Mouse (Mus musculus) kidney, embryonic 15.5 days (tissue): ENCODE measurements at regions not wholly inside any gene's neighbourhood (a gene's known extent, or its start where the extent isn't known, plus 50 kb on each side); places are given as distances from the start of the nearest gene placed in this dataset.
"Not testable (repeated sequence)": the region's sequence is repeated elsewhere in the genome, so short reads cannot be mapped to it uniquely, and the experiment has no call there.

Experiments
- ATAC-seq: fragments of 200-750 bp; cut with Nextera tagmentation; replicated peaks from 2 replicates; pipeline ENCODE4 v1.8.0; 2017; ENCODE audit warnings: moderate TSS enrichment; ENCODE audit not compliant: low FRiP score
- H3K27ac ChIP-seq: fragments of 300-500 bp; sonication (generic); 2 replicates; pipeline ENCODE4 v1.5.1; 2015; ENCODE audit warnings: mild to moderate bottlenecking, inconsistent platforms
- H3K27me3 ChIP-seq: fragments of 300-500 bp; sonication (generic); 2 replicates; pipeline ENCODE4 v1.6.1; 2015; ENCODE audit warnings: inconsistent platforms
- H3K36me3 ChIP-seq: fragments of 300-500 bp; sonication (generic); 2 replicates; pipeline ENCODE4 v1.6.1; 2015; ENCODE audit warnings: inconsistent platforms
- H3K4me1 ChIP-seq: fragments of 300-500 bp; sonication (generic); 2 replicates; pipeline ENCODE4 v1.6.1; 2015; ENCODE audit warnings: inconsistent platforms
- H3K4me2 ChIP-seq: fragments of 300-500 bp; sonication (generic); 2 replicates; pipeline ENCODE4 v1.6.1; 2015; ENCODE audit warnings: moderate library complexity, mild to moderate bottlenecking, inconsistent platforms
- H3K4me3 ChIP-seq: fragments of 300-500 bp; sonication (generic); replicated peaks from 2 replicates; pipeline ENCODE4 v1.5.1; 2015; ENCODE audit warnings: mild to moderate bottlenecking, inconsistent platforms
- H3K9ac ChIP-seq: fragments of 300-500 bp; sonication (generic); 2 replicates; pipeline ENCODE4 v1.6.1; 2015; ENCODE audit warnings: mild to moderate bottlenecking, inconsistent platforms
- H3K9me3 ChIP-seq: fragments of 300-500 bp; sonication (generic); replicated peaks from 2 replicates; pipeline ENCODE4 v1.6.1; 2016; ENCODE audit warnings: inconsistent platforms
- WGBS: fragments of 180-500 bp; shearing (Covaris S2); methylation state at CpG from one replicate; pipeline ENCODE4 v1.1.7; 2015; ENCODE audit warnings: mixed read lengths; 5-methylcytosine and 5-hydroxymethylcytosine counted together

GRCm38 (mm10) chr10:7390239-7391091 lies 83.0 kb downstream of the Ulbp1 start:
- Histone ChIP-seq H3K4me2 (peak overlapping the region; percentile 100), H3K4me1 (peaks cover 20% of the 10 kb centered on the region), H3K9me3 (no peaks in the 10 kb centered on the region), H3K27ac (no peak overlapping the region), H3K4me3 (peak overlapping the region; percentile 67), H3K9ac (peak overlapping the region; percentile 35), H3K27me3 (peaks cover 40% of the 10 kb centered on the region), H3K36me3 (no peaks in the 10 kb centered on the region)
- ATAC-seq = peak; percentile 65
- 8% methylated on average over 49 of the region's 49 CpGs for WGBS

GRCm38 (mm10) chr10:7358791-7359190 lies 114.6 kb downstream of the Ulbp1 start:
- not testable (repeated sequence) for H3K27me3 ChIP-seq, H3K36me3 ChIP-seq, H3K4me1 ChIP-seq, H3K4me3 ChIP-seq, H3K9me3 ChIP-seq, H3K27ac ChIP-seq, H3K9ac ChIP-seq, H3K4me2 ChIP-seq, ATAC-seq
- WGBS = 54% methylated on average over 3 of the region's 3 CpGs

GRCm38 (mm10) chr10:7344290-7344689 lies 129.1 kb downstream of the Ulbp1 start:
- H3K27me3 ChIP-seq, H3K4me1 ChIP-seq, H3K36me3 ChIP-seq, H3K9ac ChIP-seq, H3K4me2 ChIP-seq, ATAC-seq, H3K4me3 ChIP-seq, H3K9me3 ChIP-seq, H3K27ac ChIP-seq: not testable (repeated sequence)
- 90% methylated on average over 13 of the region's 13 CpGs for WGBS

- H3K27ac ChIP-seq, H3K36me3 ChIP-seq, H3K27me3 ChIP-seq, ATAC-seq, H3K9me3 ChIP-seq, H3K4me2 ChIP-seq, H3K4me1 ChIP-seq, H3K4me3 ChIP-seq, H3K9ac ChIP-seq: not testable (repeated sequence)
- 91% methylated on average over 8 of the region's 8 CpGs for WGBS
Observed at GRCm38 (mm10) chr10:7343736-7344135, 129.7 kb downstream of the Ulbp1 start.

DNA sequence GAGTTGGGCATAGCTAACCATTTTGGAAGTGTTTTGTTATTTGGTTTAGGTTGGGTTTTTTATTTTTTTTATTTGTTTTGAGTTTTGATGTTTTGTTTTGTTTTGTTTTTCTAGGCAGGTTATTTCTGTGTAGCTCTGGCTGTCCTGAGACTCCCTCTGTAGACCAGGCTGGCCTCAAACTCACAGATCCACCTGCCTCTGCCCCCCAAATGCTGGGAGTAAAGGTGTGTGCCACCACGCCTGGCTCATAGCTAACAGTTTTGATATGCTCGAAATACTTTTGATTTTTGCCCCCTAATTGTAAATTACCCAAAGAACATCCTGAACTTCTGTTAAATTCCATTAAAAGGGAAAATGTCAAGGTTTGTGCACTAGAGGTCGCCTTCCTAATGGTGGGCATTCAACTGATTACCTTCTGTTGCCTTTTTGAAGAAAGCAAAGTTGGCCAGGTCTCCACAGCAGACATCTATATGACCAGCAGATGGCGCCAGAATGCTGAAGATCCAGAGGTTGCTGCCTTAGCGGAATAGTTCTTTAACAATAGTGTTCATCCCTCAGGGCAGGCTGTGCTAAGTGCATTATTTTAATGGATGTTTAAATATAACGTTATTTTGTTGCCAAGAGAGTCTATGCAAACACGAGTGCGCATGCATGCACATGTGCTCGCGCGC lies 121.2 kb upstream of the Cnksr3 start:
- Histone ChIP-seq H3K4me3 (no peak overlapping the region), H3K4me1 (no peaks in the 10 kb centered on the region), H3K27me3 (no peaks in the 10 kb centered on the region), H3K27ac (no peak overlapping the region), H3K4me2 (no peak overlapping the region), H3K36me3 (no peaks in the 10 kb centered on the region), H3K9ac (no peak overlapping the region), H3K9me3 (no peaks in the 10 kb centered on the region)
- 44% methylated on average over 11 of the region's 11 CpGs for WGBS
- ATAC-seq = peak; percentile 85

DNA sequence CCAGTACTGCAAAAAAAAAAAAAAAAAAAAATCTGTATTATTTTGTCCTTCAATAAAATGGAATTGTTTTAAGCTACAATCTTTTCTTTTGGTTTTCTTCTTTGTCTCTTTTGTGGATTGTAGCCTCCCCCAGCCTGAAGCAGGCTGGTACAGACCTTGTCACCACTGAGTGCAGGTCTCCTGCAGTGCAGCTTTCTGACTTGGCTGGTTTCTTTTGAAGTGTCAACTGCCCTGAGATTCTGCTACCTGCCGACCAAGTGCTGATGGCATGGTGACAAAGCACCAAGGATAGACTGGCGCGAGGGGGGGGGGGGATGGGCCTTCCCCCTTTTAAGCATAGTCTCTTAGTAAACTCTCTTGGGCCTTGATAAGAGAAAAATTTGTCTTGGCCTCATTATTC lies 116.2 kb upstream of the Cnksr3 start:
- Histone ChIP-seq H3K9me3 (no peaks in the 10 kb centered on the region), H3K27me3 (no peaks in the 10 kb centered on the region), H3K9ac (no peak overlapping the region), H3K4me1 (0 out of 2 replicates have a peak, but pooled peaks cover 2% of the 10 kb centered on the region), H3K27ac (no peak overlapping the region), H3K4me3 (no peak overlapping the region), H3K36me3 (no peaks in the 10 kb centered on the region), H3K4me2 (no peak overlapping the region)
- no peak for ATAC-seq
- 26% methylated on average over 3 of the region's 3 CpGs for WGBS

DNA sequence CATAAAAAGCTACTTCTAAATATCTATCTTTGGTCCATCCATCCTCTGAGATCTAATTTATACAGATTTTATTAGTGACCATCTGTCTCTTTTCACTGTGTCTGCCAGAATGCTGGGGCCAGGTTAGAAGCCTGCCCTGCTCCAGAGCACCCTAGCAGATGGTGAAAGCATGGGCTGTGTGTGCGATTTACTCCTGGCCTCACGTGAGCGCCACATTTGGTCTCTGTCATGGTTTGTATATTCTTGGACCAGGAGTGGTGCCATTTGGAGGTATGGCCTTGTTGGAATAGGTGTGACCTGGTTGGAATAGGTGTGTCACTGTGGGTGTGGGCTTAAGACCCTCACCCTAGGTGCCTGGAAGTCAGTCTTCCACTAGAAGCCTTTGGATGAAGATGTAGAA lies 115.0 kb upstream of the Cnksr3 start:
- not testable (repeated sequence) for H3K4me2 ChIP-seq, H3K27ac ChIP-seq, H3K4me3 ChIP-seq, H3K27me3 ChIP-seq, H3K4me1 ChIP-seq, ATAC-seq, H3K36me3 ChIP-seq, H3K9me3 ChIP-seq, H3K9ac ChIP-seq
- 91% methylated on average over 3 of the region's 3 CpGs for WGBS

- Histone ChIP-seq H3K4me2 (no peak overlapping the region), H3K9me3 (no peaks in the 10 kb centered on the region), H3K9ac (no peak overlapping the region), H3K4me3 (no peak overlapping the region), H3K36me3 (no peaks in the 10 kb centered on the region), H3K4me1 (0 out of 2 replicates have a peak, but pooled peaks cover 2% of the 10 kb centered on the region), H3K27me3 (no peaks in the 10 kb centered on the region), H3K27ac (no peak overlapping the region)
- ATAC-seq = no peak
- 38% methylated on average over 4 of the region's 4 CpGs for WGBS
Observed at GRCm38 (mm10) chr10:7325074-7325473, 113.0 kb upstream of the Cnksr3 start.

DNA sequence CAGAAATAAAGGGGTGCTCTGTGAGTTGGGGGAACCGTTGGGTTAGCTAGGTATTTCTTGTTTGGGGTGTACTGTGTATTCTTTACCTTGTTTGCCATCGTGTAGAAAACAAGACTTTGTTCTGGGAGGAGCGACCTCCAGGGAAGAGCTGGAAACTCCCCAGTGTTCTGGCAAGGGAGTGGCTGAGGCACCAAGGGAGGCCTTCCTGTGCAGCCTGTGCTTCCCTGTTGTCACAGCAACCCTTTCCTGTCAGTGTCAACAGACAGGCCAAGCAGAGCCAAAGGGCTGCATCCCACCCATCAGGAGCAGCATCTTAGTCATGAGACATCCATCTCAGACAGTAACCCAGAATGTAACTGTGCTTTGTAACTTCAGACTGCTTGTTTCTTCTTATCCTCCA lies 111.2 kb upstream of the Cnksr3 start:
- no peak overlapping the region for H3K9ac ChIP-seq
- H3K27ac ChIP-seq = no peak overlapping the region
- WGBS = 31% methylated on average over 3 of the region's 3 CpGs
- ATAC-seq = no peak
- 0 out of 2 replicates have a peak, but pooled peaks cover 2% of the 10 kb centered on the region for H3K4me1 ChIP-seq
- no peak overlapping the region for H3K4me2 ChIP-seq
- H3K27me3 ChIP-seq = no peaks in the 10 kb centered on the region
- no peaks in the 10 kb centered on the region for H3K9me3 ChIP-seq
- no peaks in the 10 kb centered on the region for H3K36me3 ChIP-seq
- no peak overlapping the region for H3K4me3 ChIP-seq

GRCm38 (mm10) chr10:7309927-7310326 lies 97.9 kb upstream of the Cnksr3 start:
- no peak for ATAC-seq
- H3K27ac ChIP-seq = no peak overlapping the region

GRCm38 (mm10) chr10:7305881-7306280 lies 93.8 kb upstream of the Cnksr3 start:
- not testable (repeated sequence) for H3K36me3 ChIP-seq, ATAC-seq, H3K27ac ChIP-seq, H3K27me3 ChIP-seq, H3K9me3 ChIP-seq, H3K4me1 ChIP-seq, H3K4me2 ChIP-seq, H3K9ac ChIP-seq, H3K4me3 ChIP-seq
- WGBS = 37% methylated on average over 3 of the region's 3 CpGs

More at GRCm38 (mm10) chr10:7309927-7310326, 97.9 kb upstream of the Cnksr3 start:
- Histone ChIP-seq H3K4me1 (no peaks in the 10 kb centered on the region), H3K36me3 (no peaks in the 10 kb centered on the region), H3K27me3 (no peaks in the 10 kb centered on the region), H3K9me3 (no peaks in the 10 kb centered on the region), H3K4me2 (no peak overlapping the region), H3K9ac (no peak overlapping the region), H3K4me3 (no peak overlapping the region)
- 94% methylated on average over 3 of the region's 3 CpGs for WGBS

GRCm38 (mm10) chr10:7298377-7298776 lies 86.3 kb upstream of the Cnksr3 start:
- H3K4me1 ChIP-seq = no peaks in the 10 kb centered on the region
- H3K9ac ChIP-seq = no peak overlapping the region
- no peaks in the 10 kb centered on the region for H3K27me3 ChIP-seq
- no peak overlapping the region for H3K4me2 ChIP-seq
- H3K36me3 ChIP-seq = no peaks in the 10 kb centered on the region
- no peak for ATAC-seq
- no peaks in the 10 kb centered on the region for H3K9me3 ChIP-seq
- no peak overlapping the region for H3K4me3 ChIP-seq
- WGBS = 81% methylated on average over 7 of the region's 7 CpGs
- H3K27ac ChIP-seq = no peak overlapping the region
